Mouse (Mus musculus) E14TG2a.4 (cell line): ENCODE data around the gene Klra17.

ENCODE experiments used
- CTCF ChIP-seq: conservative IDR thresholded peaks from 2 replicates; pipeline ENCODE4 v1.5.1; 2014; ENCODE audit warnings: low read length
- NANOG ChIP-seq: IDR thresholded peaks from 2 replicates; pipeline ENCODE4 v1.6.1; 2014; ENCODE audit warnings: borderline replicate concordance, low read length, mixed read lengths
- POU5F1 ChIP-seq: IDR thresholded peaks from 2 replicates; pipeline ENCODE4 v1.6.1; 2014; ENCODE audit warnings: low read length, borderline replicate concordance

- TF ChIP-seq CTCF = no peak
- no peak for TF ChIP-seq POU5F1
- TF ChIP-seq NANOG = no peak
These were observed at the start of gene Klra17 for GRCm38 (mm10) chr6:129876549-129876948.
